Mouse (Mus musculus): ENCODE results near the gene Gm10961.

The Gm10961 gene

DNA sequence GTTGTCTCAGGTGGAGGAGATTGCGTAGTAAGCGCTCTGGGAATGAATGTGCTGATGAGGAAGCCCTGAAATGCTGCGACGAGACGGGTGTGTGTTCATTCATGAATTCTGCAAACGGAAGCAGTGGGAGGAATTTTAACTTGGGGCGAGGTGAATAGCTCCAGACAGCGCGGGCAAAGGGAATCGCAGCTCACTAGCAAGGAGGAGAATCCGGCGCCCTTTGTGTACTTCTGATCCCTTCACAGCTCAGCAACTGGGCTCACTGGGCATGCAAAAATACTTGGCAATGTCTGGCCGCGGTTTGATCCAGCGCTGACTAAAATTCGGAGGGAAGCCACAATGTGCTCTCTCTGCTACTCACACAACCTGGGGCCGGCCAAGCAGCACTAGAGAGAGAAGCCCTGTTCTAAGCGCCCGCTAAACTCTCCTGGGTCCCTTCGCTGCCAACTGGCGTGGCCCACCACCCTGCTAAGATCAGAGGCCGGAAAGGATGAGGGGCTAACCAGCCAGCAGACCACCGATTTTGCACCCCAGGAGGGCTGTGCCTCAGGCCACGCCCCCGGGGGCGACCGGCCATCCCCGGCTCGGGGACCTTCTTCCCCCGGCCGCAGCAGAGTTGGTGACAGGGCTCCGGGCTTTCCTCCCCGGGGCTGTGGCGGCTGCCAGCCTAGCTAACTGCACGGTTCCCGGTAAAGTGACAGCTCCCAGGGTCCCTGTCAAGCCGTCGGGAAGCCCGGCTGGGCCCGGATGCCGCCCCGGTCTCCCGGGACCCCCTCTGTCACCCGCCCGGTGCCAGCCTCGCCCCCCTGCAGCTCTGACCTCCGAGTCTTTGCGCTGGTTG, at the start of gene Gm10961:
Gm10961 (plus strand) TSS at position 641 of the 841 bp plus-strand sequence.
- in situ Hi-C loops (cut with MboI; ENCODE audit: low sequenced_read_pairs), result no loop called here

DNA sequence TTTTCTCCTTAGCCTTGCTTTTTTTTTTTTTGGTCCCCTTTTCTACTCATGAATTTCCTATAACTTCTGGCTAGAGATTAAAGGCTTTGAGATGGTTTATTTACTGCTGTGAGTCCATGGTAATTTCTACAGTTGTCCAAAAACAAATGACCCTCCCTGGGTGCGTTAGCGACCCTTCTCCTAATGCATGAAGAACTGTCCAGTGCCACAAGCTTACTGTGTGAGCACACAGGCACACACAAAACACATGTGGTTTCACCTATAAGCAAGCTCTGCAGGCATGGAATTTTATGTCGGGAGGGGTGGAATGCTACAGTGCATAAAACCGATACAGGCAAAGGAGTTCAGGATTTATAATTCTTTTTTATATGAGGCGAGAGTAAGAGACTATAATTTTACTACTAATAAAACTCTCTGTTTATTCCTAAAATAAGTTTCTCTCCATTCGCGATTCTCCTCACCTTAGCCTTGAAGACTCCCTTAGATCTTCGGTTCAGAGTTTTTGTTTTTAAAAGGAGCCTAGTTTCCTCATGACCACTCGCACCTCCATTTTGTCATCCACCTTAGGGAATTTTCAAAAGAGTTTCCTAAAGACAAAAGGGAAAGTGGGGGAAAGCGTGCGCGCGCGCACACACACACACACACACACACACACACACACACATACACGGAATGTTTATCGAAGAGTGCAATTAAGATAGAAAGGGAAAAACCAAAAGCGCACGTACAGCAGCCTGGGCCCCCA, 48.8 kb upstream of the Gm10961 start:
- in situ Hi-C loops (cut with MboI; ENCODE audit: low sequenced_read_pairs), result no loop called here

DNA sequence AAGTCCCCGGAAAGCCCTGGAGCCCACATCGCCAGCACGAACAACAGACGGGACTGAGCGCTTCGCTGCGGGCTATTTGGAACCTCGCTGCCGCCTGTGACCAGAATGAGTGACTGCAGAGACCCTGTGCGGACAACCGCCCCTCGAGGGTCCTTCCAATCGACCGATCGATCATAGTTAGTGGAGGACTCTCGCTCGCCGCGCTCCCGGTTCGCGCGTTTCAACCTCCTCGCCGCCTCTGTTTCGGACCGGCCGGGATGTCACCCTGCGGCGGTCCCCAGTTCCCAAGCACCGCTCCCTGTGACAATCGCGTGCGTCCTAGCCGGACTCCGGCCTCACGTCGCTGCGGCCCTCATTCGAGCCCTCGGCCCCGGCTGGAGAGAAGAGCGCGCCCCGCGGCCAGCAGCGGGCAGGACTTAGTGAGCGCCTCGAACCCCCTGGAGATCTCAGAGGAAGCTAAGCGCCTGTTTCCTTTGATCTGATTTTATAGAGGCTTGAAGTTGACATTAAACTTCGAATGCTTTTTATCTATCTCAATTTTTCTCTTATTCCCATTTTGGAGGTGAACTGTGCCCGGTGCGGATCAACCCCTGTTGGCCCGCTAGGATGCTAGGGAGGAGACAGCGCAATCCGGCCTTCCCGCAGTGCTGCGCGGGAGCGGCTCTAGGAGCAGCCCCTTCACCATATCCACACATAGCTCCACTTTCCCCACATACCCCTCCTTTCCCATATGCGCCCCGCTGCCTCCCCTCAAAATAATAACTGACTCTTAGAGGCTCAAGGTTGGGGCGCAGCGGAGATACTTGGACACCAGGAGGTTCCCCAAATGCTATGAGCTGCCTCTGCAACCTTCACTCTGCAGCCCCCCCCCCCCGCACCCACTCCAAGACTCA, 48.0 kb upstream of the Gm10961 start:
- in situ Hi-C loops (cut with MboI; ENCODE audit: low sequenced_read_pairs), result no loop called here

DNA sequence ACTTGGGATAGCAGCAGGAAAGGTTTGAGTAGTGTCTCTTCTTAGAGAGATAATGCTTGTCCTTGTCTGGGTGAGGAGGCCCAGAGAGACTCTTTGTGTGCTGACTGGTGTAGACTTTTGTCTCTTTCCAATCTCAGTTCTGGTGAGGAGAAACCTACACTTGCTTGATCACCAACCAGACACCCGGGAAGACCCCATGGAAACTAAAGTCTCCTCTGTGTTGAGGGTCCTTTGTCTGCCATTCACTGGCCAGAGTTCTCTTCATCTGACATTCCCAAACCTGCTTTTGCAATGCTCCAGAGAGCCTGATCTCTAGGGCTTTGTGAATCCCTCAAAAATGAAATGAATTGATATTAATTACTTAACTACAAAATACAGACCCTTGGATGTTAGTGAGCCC, 47.2 kb upstream of the Gm10961 start:
- in situ Hi-C loops (cut with MboI; ENCODE audit: low sequenced_read_pairs), result no loop called here

DNA sequence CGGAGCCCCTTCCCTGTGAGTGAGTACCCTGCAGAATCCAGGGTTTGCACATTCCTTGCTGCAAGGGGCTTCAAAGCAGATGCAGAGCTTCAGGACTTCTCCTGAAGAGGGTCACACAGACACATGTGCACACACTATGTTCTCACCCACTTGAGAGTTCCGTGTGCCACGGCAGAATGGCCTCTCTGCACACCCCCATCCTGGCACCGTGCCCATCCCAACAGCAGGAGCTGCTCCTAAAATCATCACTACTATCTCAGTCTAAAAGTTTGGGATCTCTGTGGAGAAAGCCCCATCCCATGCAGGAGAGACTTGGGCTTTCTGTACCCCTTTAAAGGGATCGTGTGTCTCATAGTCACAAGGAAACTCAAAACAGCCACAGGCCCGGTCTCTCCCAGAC, 44.6 kb upstream of the Gm10961 start:
- in situ Hi-C loops (cut with MboI; ENCODE audit: low sequenced_read_pairs), result no loop called here

DNA sequence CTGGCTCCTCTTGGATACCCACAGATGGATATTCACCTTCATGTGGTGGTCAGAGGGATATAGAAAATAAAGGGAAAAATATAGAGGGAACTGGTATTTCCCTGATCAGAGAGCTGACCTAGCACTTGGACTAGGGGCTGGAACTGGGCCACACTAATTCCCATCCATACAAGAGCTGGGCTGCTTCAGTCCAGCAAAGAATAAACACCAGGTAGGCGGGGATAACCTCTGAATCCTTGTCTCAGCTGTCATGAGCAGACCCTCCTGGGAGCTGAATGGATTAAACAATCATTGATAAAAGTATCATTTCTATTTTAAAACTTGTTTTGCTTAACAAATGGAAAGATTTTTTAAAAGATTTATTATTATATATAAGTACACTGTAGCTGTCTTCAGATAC, 39.5 kb upstream of the Gm10961 start:
- in situ Hi-C loops (cut with MboI; ENCODE audit: low sequenced_read_pairs), result no loop called here

DNA sequence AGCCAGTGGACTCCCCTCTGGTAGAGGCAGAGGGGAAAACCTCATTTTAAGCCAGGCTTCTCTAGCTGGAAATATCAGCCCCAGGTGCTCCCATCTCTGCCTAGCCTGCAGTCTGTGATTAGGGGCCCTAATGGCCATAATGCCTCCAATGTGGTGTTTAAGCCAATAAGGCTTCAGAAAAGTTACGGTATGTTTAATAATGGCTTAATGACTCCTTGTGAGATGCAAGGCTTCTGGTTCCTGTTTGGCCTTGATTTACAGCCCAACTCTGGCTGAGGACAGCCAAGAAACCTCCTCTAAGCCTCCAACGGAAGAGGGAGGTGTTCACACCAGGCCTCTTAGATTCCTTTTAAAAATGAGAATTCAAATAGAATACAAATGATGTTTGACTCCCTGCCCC, 37.5 kb upstream of the Gm10961 start:
- in situ Hi-C loops (cut with MboI; ENCODE audit: low sequenced_read_pairs), result no loop called here

DNA sequence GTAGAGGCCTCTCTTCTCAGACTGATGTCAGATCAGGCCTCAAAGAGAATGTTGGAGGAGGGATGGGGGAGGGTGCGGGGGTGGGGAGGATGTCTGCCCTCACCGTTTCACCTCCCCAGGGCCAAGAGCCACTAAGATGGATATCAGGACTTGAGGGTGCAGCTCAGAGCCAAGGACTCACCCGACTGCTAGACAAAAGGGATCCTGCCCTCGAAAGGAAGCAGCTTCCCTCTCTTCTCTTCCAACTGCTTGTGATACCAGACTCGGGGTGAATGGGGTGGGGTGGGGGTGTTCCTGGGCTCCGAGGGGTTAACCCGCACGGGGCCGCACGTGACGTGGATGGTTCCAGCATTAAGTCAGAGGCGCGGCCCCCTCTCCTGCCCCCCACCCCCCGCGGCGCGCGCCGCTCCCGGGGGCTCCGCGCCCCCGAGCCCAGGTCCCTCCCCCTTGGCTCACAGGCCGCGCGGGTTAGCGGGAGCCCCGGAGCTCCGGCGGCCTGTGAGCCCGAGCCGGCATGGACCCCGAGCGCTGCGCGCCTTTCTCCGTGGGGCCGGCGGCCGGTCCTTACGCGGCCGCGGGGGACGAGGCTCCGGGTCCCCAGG, 36.4 kb upstream of the Gm10961 start, which contains the start of gene Alx3:
Alx3 (plus strand) TSS at position 370 of the 602 bp plus-strand sequence.
- in situ Hi-C loops (cut with MboI; ENCODE audit: low sequenced_read_pairs), result no loop called here

DNA sequence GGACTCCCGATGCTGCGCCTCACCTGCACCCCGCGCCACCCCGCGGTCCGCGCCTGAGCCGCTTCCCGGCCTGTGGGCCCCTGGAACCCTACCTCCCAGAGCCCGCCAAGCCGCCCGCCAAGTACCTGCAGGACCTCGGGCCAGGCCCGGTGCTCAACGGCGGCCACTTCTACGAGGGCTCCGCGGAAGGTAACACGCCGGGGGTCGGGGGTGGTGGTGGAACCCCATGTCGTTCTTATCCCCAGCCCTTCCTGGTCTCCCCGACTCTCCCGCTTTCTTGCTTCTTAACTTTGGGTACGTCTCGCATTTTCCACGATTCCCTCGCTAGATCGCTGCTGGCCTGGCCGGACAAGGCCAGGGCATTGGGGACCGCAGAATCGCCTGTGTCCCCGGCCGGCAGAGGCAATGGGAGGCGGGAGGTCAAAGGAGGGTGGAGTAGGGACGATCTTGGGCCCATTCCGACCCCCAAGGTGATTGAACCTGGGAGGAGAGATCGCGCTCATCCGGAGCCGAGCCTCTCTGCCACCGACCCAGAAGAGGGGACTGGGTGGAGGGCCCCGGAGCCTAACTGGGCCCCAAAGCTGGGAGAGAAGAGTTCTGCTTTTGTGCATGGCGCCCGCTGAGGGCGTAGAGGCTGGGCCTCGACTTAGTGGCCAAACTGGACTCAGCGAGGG, 35.7 kb upstream of the Gm10961 start:
- in situ Hi-C loops (cut with MboI; ENCODE audit: low sequenced_read_pairs), result no loop called here

DNA sequence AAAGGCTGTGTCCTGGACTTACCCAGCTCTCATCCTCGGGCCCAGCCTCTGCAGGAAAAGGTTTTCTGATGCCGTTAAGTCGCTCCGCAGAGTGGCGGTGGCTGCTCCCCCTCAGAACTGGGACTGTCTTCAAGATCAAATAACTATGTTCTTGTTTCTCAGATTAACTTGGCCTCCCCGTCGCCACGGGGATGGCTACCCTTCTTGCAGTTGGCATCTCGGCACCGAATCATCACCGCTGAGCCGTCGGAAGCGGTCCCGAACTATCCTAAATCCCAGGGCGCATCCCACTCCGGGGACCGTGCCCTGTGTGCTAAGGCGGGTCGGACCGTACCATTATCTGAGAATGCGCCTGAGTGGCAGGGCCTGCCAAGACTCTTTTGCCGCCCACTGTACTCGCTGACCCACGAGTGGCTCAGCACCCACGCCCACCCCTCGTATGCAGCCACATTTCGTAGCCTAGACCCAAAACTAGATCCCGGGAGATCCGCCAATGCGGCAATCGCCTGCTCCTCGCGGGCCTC, 35.1 kb upstream of the Gm10961 start:
- in situ Hi-C loops (cut with MboI; ENCODE audit: low sequenced_read_pairs), result no loop called here

DNA sequence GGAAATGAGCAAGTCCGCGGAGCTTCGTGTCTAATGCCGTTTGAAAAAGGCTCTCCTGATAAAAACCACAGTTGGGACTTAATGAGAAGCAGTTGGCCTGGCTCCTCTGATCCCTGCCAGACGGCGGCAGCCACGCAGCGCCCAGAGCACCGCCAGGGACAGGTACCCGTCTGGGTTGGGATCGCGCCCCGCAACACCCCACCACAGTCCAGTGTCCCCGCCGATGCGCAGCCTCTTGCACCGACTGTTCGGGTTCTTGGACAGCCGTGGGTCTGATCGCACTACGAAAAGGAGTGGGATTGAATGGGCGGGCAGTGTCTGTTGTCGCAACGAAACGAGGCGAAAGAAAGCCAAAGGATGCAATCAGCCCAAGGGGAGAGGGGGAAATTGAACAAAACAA, 34.6 kb upstream of the Gm10961 start:
- in situ Hi-C loops (cut with MboI; ENCODE audit: low sequenced_read_pairs), result no loop called here

DNA sequence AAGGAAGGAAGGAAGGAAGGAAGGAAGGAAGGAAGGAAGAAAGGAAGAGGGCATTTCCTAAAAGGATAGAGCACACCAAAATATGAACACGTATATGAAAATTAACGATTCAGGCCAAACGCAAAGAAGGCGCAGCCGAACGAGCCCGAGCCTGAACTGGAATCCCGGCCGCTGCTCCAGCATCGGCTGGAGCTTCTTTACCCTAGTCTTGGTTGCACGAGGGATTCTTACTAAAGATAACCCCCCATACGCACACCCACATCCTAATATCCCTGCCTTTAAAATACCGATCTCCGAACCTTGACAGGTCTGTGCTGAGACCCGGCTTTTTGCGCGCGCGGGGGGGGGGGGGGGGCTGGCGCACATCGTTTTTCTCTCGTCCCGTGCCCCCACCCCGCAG, 34.0 kb upstream of the Gm10961 start:
- in situ Hi-C loops (cut with MboI; ENCODE audit: low sequenced_read_pairs), result no loop called here

DNA sequence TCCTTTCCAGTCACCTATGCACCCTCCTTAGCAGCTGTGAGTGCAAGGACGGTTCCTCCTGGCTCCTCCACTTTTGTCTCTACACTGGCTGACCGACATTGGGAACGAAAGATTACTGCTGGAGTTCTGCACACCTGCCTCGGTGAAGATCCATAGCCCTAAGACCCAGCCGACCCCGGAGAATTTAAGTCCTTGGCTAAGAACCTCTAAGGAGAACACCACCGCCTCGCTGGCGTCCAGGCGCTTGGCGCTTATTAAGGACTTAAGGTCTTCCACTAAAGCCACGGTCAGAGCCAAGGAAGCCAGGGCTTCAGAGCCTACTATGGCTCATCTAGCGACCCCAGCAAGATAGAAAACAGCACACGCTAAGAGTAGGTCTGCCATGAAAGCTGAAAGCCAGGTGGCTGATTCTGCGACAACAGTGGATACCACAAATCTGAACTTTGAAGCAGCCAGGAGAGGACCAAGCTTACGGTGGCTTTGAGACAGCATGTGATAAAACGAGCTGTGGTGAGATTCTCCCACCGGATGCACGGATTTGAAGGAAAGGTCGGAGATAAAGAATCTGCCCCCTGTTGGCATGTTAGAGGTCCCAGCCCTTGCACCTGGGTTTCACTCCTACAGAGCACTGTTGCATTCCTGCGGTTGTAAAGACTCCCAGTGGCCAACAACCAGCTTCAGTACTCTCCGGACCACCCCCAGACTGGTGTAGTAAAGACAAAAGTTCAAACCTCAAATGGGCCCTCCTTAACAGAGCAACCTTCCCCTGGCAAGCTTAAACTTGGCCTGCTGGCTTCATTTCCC, 33.3 kb upstream of the Gm10961 start:
- in situ Hi-C loops (cut with MboI; ENCODE audit: low sequenced_read_pairs), result no loop called here

DNA sequence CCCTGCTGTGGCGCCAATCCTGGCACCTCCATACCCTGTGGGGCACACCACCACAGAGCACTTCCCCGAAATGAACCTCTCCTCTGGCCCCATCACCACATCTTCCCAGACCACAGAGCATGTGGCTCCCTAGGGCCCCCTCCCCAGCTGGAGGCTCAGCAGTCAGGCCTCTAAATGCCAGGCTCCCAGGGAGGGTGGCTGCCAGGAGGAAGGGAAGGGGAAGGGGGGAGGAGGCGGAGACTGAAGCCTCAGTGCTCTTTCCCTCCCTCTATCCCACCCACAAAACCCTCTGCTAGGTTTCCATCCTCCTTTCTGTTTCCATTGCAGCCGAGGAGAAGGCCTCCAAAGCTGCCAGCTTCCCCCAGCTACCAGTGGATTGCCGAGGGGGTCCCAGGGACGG, 31.0 kb upstream of the Gm10961 start:
- in situ Hi-C loops (cut with MboI; ENCODE audit: low sequenced_read_pairs), result no loop called here

DNA sequence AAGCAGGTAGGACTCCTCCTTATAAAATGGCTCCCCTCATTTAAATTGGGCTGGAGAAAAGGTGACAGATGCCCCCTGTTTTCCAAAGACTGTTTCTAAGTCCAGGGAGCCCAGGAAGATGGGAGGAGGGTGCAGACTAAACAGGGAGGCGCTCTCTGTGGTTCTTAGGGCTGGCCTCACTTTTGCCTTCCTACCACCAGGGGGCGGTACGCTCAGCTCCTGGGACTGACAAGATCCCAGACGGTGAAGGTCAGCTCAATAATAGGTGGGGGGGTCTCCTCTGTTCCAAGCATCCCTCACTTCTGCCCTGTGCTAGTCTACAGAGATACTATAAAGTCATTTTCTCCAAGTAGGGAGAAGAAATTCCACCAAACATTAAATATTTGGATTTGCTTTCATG, 25.8 kb upstream of the Gm10961 start:
- in situ Hi-C loops (cut with MboI; ENCODE audit: low sequenced_read_pairs), result no loop called here

DNA sequence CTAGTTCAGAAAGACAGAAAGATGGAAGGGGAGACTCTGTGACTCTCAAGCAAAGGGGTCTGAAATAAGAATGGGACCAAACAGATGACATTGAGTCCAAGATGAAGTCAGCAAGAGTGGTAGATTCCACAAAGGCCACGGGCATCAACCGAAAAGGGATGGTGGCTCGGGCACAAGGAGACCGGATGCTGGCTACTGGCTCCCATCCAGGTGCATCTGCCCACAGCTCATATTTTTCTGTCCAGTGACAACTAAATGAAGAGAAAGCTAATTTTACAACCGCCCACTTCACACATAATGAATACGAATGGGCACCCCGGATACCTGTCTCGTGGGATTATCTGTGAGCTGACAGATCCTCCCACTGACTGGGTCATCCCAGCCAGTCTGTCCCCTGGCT, 23.9 kb upstream of the Gm10961 start:
- in situ Hi-C loops (cut with MboI; ENCODE audit: low sequenced_read_pairs), result no loop called here

DNA sequence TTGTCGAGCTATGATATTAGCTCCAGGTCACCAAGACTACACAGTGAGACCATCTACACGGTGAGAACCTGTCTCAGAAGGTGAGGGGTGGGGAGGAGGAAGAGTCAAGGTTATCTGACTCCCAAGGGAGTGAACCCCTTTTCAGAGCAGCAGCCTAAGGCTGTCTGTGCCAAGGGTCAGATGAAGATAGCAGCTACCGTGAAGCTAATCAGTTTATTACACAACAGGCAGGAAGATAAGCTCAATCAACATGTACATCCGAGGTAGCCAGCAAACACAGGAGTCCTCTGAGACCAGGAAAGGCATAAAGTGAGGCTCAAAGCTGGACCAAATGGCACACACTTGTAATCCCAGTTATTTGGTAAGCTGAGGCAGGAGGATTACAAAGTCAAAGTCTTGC, 22.3 kb upstream of the Gm10961 start:
- in situ Hi-C loops (cut with MboI; ENCODE audit: low sequenced_read_pairs), result no loop called here

DNA sequence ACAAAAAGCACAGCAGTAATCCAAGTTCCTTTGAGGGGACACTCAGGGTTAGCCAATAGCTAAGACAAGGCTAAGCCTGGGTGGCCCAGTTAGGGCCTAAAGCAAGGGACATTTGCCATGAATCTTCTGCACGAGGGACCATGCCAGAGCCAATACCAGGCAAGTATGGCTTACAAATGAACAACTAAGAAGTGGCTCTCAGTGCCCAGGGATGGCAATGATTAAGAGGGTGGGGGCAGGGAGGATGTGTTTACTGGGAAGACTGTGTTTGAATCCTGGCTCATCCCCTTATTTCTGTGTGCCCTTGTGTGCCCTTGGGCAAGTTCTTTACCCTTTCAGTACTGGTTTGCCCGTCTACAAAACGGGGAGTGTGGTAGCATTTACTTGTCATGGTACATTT, 21.7 kb upstream of the Gm10961 start:
- in situ Hi-C loops (cut with MboI; ENCODE audit: low sequenced_read_pairs), result no loop called here

DNA sequence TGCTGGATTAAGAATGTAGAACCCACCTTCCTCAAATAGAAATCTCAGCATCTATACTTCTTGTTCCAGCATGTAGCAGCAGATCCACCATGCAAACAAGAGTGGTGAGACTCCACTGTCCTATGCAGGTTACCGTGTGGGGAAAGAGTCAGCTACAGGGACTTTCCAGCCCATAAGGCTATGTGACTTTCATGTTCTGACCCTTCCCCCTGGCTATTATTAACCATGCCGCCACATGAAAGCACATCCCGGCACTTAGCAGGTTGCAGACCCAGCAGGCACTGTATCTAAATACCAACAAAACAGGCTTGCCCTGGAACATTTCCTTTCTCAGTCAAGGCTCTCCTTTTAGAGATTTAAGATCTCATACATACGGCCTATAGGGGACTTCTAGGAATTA, 19.7 kb upstream of the Gm10961 start:
- in situ Hi-C loops (cut with MboI; ENCODE audit: low sequenced_read_pairs), result loop anchor here (5.0 kb wide), 1 partner anchor 59 kb away; no protein-coding TSS in a partner anchor
